Mouse (Mus musculus) heart, postnatal 0 days (tissue): ENCODE results near the gene Neurl3.

Source experiments
- CTCF ChIP-seq: IDR thresholded peaks from 2 replicates; pipeline ENCODE4 v1.5.1; 2016; ENCODE audit warnings: antibody characterized with exemption, control low read depth, low read depth
- EP300 ChIP-seq: IDR thresholded peaks from 2 replicates; pipeline ENCODE4 v1.6.1; 2016; ENCODE audit warnings: antibody characterized with exemption, low read depth

- TF ChIP-seq CTCF = no peak
- no peak for TF ChIP-seq EP300
These were observed 6.9 kb downstream of the Neurl3 start for GRCm38 (mm10) chr1:36267595-36267994.
